Mouse (Mus musculus) heart, postnatal 36 days (tissue): Measurements from ENCODE around the gene Ms4a7. TPM values are rescaled to one million over a fixed set of nuclear protein-coding genes. Genes with fewer than 3 reads are reported as not detected.
A peak's percentile ranks its signal among the peaks of the same experiment; 100 is the strongest.
"Not testable (repeated sequence)": the region's sequence is repeated elsewhere in the genome, so short reads cannot be mapped to it uniquely, and the experiment has no call there.

Experiments used
- DNase-seq, 2 experiments: peaks; one replicate each; pipeline ENCODE4 v3.0.0; 2021 to 2022
- intact Hi-C: fragments of 180-260 bp; cut with DNase I; formaldehyde crosslinking; loops from one replicate; pipeline ENCODE4 v1.15.1; 2025
- total RNA-seq, 2 experiments: library from RNA; stranded (reverse); gene quantifications; 2 replicates each; pipeline ENCODE4 v1.2.3; 2021

Gene Ms4a7
- 1 to 10 TPM; 1.1 to 1.8 TPM for total RNA-seq

DNA sequence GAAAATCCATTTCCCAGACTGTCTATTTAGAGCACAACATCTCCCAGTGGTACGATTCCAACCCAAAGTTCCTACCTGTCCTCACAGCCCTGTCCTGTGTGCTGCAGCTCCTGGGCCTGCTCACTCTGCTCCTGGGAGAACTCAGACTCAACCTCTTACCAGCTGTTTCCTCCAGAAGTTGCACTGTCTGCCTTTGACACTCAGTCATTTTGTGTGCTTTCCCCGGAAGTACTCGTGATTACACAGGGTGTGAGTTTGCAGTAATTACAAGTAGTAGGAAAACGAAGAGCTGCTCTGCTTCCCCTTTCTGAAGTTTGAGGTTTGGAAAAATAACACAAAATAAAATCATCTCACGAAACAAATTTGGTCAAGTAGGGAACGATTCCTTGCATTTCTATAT, at the start of gene Ms4a7:
Gene Ms4a7 (minus strand): TSS at position 215 of the 400 bp plus-strand sequence.
- intact Hi-C loops, result no loop called here
- DNase-seq, result no peak

DNA sequence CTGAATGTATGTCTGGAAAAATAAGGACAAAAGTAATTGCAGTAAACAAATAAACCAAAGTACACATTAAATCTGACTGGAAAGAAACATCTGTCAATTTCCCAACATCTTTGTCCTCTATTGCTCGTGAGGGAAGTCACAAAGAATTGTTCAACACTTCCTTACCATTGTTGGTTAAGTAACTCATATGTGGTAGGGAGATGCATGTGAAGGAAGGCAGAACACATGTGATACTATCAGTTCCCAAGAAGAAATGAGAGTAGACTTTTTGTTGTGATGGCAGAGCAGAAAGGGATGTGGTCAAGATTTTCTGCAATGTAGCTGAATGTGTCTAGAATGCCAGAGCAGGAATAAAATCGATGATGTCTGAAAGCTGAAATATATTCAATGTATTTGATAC, 40.5 kb upstream of the Ms4a7 start:
- no peak for DNase-seq
- intact Hi-C loops, result no loop called here

DNA sequence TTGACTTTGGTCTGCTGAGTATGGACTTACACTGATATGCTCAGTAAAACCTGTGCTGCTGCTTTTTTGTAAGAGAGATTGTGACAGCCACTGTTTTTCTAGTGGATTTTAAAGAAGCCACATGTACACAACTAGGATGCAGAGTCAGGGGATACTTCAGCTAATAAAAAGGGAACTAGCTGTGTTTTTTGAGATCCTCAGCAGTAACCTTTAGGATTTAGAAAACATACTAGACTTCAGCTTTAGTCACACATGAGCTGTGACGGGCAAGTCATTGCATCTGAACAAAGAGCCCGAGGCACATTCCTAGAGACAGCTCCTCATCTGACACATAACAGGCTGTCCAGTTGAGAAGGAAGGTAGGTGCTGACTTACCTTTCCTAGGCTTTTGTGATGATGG, 39.3 kb upstream of the Ms4a7 start, which contains the start of gene Ms4a4a:
Gene Ms4a4a (plus strand): TSS at position 251 of the 400 bp plus-strand sequence.
- intact Hi-C loops, result no loop called here
- no peak for DNase-seq

DNA sequence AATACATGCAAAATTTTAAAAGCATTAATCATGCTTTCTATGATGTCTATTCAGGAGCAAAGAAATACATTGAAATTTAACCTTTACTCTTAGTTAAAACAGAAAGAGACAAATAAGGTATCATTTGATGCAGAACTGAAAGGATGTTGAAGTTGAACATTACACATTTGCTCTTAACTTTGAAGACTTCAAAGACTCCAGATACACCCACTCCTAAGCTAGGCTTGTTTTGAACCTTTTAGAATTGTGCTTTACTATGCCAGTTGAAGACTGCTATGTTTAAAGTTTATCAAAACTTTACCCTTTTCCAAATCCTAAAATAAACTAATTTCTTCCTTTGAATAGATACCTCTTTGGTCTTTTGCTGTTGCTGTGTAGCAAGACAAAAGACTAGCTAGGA, 35.2 kb upstream of the Ms4a7 start:
- intact Hi-C loops, result no loop called here
- no peak for DNase-seq

DNA sequence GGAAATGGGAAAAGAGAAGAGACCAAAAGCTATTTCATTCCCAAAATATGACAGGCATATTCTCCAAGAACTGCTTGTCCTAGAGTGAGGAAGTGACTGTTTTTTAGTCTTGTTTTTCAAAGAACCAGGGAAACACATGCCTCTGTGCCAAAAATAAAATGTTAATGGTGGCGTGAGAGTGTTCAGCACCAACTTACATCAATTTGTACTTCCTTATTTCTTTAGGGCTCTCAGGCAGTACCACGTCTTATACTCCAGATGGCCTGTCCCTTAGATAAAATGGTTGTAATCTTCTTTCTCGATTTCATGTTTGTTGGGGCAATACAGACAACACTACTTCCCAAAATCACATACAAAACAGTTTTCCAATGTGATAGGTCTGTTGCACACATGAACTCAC, 32.4 kb upstream of the Ms4a7 start:
- intact Hi-C loops, result no loop called here
- no peak for DNase-seq

DNA sequence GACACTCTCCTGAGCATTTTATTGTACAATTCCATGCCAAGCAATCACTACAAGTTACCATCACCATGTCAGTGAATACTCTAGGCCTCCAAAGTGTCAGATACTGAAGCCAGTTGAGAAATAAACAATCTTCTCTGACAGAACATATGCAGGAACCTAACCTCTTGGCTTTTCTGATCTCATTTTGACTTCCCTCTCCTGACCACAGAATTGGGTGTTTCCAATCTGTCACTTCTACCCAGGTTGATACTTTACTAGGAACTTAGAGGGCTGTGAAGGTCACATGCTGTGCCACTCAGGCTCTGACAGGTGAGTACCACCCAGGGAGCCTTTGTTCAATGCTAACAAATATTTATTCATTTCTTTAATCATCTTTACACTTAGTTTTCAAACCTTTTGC, 26.1 kb upstream of the Ms4a7 start:
- intact Hi-C loops, result no loop called here
- no peak for DNase-seq

DNA sequence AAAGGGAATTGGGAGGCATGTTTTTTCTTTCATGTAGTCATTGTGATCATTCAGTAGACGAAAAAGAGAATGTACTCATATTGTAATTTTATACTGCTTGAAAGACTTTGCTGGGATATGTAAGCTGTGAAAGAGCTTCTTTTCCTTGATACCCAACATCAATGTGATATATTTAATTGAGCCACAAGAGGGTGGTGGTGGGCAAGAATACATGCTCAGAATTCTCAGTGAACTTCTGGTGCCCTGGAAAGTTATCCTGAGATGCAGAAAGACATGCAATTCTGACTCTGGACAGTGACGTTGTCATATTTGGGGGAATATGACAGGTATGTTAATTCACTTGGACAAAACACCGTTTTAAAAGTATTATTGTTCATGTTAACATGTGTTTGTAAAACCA, 24.2 kb upstream of the Ms4a7 start:
- intact Hi-C loops, result no loop called here
- DNase-seq, result no peak

DNA sequence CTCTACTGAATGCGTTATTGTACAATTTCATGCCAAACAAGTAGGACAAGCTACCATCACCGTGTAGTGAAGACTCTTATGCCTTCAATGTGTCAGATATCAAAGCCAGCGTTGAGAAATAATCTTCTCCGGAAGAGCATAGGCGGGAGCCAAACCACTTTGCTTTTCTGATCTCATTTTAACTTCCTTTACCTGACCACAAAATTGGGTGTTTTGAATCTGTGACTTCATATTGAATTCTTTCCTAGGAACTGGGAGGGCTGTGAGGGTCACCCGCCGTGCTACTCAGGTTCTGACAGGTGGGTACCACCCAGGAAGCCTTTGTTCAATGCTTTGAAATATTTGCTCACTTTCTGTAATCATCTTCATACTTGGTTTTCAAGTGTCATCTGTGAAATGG, 19.8 kb upstream of the Ms4a7 start:
- no peak for DNase-seq
- intact Hi-C loops, result loop anchor here (10.0 kb wide), 1 partner anchor 409 kb away; no protein-coding TSS in a partner anchor

DNA sequence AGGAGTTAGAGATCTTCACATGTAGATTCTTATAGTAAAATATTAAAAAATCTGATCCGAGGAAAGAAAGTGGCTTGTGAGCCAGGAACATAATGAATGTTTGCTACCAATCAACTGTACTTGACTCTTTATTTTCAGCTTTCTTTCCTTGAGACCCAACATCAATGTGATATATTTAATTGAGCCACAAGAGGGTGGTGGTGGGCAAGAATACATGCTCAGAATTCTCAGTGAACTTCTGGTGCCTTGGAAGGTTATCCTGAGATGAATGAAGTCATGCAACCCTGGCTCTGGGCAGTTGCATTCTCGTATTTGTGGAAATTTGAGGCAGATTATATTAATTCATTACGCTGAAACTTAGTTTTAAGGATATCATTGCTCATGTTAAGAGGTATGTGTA, 15.9 kb upstream of the Ms4a7 start:
- no peak for DNase-seq
- intact Hi-C loops, result loop anchor here (5.0 to 10.0 kb wide), 2 partner anchors 250 to 413 kb away; partner anchors contain the start of gene Ms4a6d

DNA sequence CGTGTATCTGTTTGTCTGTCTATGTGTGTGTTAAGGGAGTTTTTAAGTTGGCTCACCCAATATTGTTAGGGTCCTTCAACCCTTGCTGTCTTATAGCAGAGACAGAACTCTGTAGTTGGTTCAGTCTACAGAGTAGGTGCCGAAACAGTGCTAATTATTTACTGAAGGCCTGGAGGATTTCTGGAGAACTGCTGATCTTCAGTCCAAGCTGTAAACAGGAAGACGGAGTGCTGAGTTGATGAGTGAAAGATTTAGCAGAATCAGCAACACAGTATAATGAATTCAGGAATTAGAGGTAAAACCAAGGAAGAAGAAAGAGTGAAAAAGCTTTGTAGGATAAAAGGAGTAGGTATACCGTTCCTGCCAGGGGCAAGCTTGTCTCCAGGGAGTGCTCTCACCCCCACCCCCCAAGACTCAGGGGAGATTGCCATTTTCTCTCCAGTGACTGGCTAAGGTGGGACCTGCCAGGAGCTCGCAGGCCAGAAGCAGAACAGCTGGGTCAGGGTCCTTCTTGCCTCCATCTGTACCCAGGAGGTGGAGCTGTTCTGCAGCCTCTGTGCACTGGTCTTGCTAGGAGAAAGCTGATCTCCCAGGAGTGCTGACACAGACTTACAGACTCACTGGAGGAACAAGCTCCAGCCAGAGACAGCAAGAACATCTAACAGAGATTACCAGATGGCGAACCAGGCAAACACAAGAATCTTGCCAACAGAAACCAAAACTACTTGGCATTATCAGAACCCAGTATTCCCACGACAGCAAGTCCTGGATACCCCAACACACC, 13.9 kb upstream of the Ms4a7 start:
- peak in 1 of 2 experiments; percentile 18 for DNase-seq

DNA sequence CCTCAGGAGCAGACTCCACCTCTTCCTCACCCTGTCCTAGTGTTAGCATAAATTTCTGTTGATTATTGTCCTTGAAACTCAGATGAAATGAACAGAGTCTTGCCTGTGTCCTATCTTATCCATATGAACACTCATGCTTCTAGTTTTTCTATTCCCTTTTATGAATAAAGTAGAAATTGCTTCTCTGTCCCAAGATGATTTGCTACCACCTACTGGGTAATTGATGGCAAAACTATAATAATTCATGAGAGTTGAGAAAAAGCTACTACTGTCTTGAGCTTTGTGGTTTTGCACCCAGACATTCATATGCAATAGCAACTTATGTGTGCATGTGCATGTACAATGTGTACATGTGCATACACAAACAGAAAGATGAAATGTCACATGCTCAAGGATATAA, 8.0 kb upstream of the Ms4a7 start:
- intact Hi-C loops, result no loop called here
- no peak for DNase-seq

More for the DNA sequence above, 13.9 kb upstream of the Ms4a7 start:
- intact Hi-C loops, result loop anchor here (5.0 to 10.0 kb wide), 2 partner anchors 252 to 415 kb away; partner anchors contain the start of gene Ms4a6d

DNA sequence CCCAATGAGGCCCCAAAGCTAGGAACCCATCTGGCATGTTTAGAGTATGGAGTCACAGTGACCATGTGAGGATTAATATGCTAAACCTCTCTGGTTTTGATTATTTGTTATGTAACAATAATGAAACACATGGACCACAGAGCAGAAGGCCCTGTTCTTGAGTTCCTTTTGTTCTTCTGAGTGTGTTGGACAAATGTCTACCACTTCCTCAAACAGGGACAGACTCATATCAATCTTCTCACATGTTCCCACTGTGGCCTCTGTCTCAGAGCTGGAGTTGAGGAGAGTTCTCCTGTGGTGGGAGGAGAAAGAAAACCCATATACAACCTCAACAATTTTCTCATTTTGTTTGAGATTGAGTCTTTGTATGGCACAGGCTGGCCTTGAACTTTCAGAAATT, 7.2 kb upstream of the Ms4a7 start:
- DNase-seq, result no peak
- intact Hi-C loops, result no loop called here

DNA sequence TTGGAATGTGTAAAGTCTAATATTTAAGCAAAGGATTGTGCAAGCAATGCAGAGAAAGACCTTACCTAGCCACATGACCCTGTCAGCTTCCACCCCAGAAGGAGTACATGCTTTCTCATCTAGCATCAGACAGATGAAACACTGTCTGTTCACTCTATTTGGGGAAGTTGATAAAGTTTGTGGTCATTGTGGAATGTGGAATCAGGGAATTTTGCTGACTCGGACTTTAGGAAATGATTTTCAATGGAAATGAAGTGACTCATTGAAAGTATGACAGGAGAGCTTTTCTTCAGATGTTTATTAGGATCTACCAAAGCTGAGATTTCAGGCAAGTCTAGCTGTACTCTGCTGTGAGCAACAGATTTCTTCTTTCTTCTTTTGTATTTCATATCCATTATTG, 14.8 kb downstream of the Ms4a7 start:
- intact Hi-C loops, result no loop called here
- DNase-seq, result no peak

DNA sequence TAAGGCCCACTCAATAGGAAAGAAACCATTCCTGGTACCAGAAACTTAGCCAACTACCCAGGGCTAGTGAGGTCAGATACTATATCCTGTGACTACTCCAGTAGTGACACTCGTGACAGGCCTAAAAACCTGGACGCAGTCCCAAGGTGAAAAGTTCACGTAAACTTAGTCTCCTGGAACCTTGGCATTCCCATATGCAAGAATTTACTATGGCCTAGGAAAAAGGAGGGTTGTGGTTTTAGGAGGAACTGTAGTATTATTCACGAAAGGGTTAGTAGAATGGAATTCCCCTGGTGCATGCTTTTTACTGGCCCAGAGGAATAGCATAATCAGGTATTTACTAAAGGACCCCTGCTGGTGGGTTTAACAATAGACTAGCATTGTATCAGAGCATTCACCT, 19.2 kb downstream of the Ms4a7 start:
- intact Hi-C loops, result no loop called here
- DNase-seq, result no peak

DNA sequence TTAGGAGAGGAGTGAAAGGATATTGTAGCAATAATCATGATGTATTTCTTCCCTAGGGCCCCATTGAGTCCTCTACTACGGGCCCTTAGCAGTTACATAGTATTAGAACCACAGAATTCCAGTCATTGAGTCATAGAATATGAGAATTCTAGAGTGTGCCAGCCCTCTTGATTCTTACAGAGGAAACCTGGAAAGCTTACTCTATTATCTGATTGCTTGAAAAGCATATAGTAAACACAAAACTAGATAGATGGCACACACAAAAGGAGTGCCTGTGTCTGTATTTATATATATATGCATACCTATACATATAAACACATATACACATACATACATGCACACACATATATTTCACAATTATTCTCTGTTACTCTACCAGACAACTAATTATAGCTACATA, 21.6 kb downstream of the Ms4a7 start, which contains the start of gene Ms4a14:
Gene Ms4a14 (minus strand): TSS at position 101 of the 400 bp plus-strand sequence.
- DNase-seq, result no peak
- intact Hi-C loops, result no loop called here

DNA sequence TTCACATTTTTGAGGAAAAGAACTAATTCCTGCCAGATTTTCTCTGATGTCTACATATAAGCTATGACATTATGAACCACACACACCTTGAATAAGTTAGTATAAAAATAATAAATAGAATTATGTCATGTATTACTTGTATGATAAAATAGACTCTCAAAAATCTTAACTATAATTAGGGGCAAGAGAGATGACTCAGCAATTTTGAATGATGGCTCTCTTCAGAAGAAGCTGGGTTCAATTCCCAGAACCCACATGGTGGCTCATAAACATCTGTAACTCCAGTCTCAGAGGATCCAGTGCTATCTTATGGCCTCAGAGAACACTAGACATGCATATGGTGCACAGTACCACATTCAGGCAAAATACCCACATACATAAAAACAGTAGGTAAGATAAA, 27.1 kb downstream of the Ms4a7 start:
- intact Hi-C loops, result no loop called here
- no peak for DNase-seq

DNA sequence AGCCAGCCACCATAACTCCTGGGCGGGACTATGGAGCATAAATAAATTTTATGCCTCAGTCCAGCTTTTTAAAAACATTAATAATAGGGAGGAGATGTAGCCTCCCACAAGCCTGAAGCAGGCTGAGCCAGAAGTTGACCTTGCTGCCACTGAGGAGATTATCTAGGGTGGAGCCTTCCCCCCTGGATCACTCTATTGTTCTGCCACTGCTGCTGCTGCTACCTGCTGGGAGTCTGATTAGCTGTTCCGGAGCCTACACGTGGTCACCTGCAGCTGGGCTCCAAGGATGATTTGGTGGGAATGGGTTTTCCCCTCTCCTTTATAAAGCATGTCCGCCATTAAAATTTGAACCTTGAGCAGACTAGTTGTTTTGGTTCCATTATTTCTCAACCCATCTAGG, 36.4 kb downstream of the Ms4a7 start:
- DNase-seq, intact Hi-C loops: not testable (repeated sequence)

DNA sequence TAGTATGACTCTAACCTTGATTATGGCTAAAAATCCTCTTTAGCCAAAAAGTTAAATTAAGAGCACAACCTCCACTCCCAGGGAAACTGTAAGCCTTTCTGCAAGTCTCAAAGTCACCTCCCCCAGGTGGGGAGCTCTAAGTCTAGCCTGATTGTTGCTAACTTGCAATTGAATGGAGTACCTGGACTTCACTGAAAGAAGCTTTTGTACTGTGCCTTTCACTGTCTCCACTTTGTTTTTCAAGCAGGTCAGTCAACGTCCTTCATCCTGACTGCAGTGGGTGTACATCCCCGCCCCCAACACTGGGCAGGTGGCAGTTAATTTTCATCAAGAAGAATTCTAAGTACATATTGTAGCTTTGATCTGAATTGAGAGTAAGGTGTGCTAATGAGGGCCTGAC, 37.0 kb downstream of the Ms4a7 start:
- intact Hi-C loops, result no loop called here
- no peak for DNase-seq

DNA sequence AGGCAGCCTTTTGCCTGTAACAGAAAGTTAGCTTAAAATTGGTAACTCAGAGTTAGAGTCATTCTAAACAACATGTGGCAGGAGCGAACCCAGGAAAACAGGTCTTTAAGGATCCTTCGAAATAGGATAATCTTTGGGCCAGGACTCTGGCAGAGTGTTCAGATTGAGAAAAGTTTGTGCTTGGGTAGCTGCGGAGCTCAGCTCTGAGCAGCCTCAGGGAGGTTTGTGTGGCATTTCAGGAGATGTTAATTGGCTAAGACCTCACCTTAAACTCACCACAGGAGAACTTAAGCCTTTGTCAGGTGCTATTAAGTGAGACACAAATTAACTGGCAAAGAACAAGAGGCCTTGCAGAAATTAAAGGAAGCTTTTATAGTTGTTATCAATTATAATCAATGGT, 42.3 kb downstream of the Ms4a7 start:
- DNase-seq, intact Hi-C loops: not testable (repeated sequence)

DNA sequence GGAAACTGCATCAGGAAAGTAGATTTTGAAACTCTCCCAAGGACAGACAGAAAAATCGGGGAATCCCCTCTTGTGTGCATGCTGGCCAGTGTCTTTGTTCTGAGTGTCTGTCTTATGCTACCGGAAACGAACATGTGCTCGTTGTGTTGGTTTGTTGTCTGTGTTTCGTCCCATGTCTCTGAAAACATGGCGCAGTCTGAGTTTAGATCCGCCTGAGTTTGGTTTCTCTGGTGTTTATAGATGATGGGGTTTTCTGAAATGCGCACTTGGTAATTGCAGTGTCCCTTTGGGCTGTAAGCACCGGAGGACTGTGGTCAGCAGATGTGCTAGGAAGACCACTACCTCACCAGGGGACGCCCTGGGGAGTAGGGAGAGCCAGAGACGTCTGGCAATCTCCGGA, 43.0 kb downstream of the Ms4a7 start:
- DNase-seq, result peak; percentile 9 to 26
- intact Hi-C loops, result no loop called here

DNA sequence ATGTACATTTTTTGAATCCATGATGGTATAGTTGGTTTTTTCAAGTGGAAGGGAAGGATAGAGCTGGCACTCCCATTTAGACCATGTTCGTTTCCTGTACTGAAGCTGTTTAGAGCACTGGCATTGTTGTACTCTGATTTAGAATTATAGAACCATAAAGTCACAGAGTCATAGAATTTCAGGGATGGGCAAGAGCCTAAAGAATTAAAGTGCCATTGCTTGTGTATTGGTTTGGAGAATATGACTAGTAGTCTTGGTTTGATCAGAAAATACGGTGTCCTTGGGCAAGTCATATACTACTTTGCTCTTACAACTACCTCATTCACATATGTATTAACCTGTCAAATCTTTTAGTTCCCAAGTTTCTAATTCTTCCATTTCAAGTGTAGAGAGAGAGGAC, 52.2 kb downstream of the Ms4a7 start, which contains the start of gene Ms4a5:
Gene Ms4a5 (minus strand): TSS at position 101 of the 400 bp plus-strand sequence.
- intact Hi-C loops, result no loop called here
- DNase-seq, result no peak

DNA sequence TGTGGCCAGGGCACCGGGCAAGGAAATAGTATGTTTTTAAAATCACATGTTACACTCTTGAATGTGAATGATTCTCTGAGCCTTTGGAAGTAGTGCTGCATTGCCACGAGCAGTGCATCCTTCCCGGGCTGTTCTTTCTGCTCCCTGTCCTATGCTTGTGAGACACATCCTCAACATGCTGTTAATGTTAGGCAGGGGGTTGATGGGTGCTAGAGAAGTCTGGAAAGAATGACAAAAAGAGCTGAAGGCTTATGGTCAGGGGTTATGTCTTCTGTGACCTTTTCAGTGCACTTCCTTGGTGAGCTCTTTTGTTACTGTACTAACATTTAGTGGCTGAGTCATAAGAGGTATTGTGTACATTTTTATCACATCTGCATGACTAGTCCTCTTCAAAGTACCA, 55.7 kb downstream of the Ms4a7 start:
- intact Hi-C loops, result no loop called here
- DNase-seq, result no peak
